Mouse (Mus musculus) stomach, postnatal 0 days (tissue): ENCODE data around the gene Pfkfb4. TPM values are rescaled to one million over a fixed set of nuclear protein-coding genes. Genes with fewer than 3 reads are reported as not detected.

Experiments
- ATAC-seq: fragments of 200-750 bp; cut with Nextera tagmentation; 2 replicates; pipeline ENCODE4 v1.8.0; 2017; ENCODE audit not compliant: low FRiP score, low TSS enrichment
- DNase-seq: peaks from one replicate; pipeline ENCODE4 v3.0.0-alpha.2; 2016; ENCODE audit warnings: low spot score
- H3K27ac ChIP-seq: fragments of 300-500 bp; sonication (generic); replicated peaks from 2 replicates; pipeline ENCODE4 v1.5.1; 2014; ENCODE audit warnings: mild to moderate bottlenecking, control low read depth
- H3K27me3 ChIP-seq: fragments of 300-500 bp; sonication (generic); 2 replicates; pipeline ENCODE4 v1.6.1; 2014; ENCODE audit warnings: low read length; ENCODE audit not compliant: control insufficient read depth, insufficient read depth
- H3K36me3 ChIP-seq: fragments of 300-500 bp; sonication (generic); 2 replicates; pipeline ENCODE4 v1.6.1; 2014; ENCODE audit warnings: low read length, mixed read lengths; ENCODE audit not compliant: control insufficient read depth, insufficient read depth
- H3K4me1 ChIP-seq: fragments of 300-500 bp; sonication (generic); replicated peaks from 2 replicates; pipeline ENCODE4 v1.6.1; 2014; ENCODE audit warnings: antibody characterized with exemption; ENCODE audit not compliant: control insufficient read depth, insufficient read depth
- H3K4me2 ChIP-seq: fragments of 300-500 bp; sonication (generic); replicated peaks from 2 replicates; pipeline ENCODE4 v1.6.1; 2014; ENCODE audit warnings: low read depth, mild to moderate bottlenecking, control low read depth, moderate library complexity
- H3K4me3 ChIP-seq: fragments of 300-500 bp; sonication (generic); 2 replicates; pipeline ENCODE4 v1.5.1; 2014; ENCODE audit warnings: low read depth, low read length, control low read depth
- H3K9ac ChIP-seq: fragments of 300-500 bp; sonication (generic); 2 replicates; pipeline ENCODE4 v1.6.1; 2014; ENCODE audit warnings: mild to moderate bottlenecking, low read length, control low read depth, mixed read lengths
- H3K9me3 ChIP-seq: fragments of 300-500 bp; sonication (generic); 2 replicates; pipeline ENCODE4 v1.6.1; 2016; ENCODE audit warnings: low read length; ENCODE audit not compliant: control insufficient read depth
- CTCF ChIP-seq: IDR thresholded peaks from 2 replicates; pipeline ENCODE4 v1.5.1; 2016; ENCODE audit warnings: antibody characterized with exemption, low read depth, mild to moderate bottlenecking, moderate library complexity
- EP300 ChIP-seq: optimal IDR thresholded peaks from 2 replicates; pipeline ENCODE3; 2016; ENCODE audit warnings: antibody characterized with exemption
- WGBS: fragments of 180-500 bp; shearing (Covaris S2); extraction: QIAGEN DNeasy Blood & Tissue Kit; methylation state at CpG from one replicate; pipeline ENCODE4 v1.1.7; 2014; 5-methylcytosine and 5-hydroxymethylcytosine counted together
- polyA plus RNA-seq: library from polyadenylated mRNA; unstranded; fragments of >200 nt; fragmentation: Nextera tagmentation; extraction: Ambion mirVana; gene quantifications from 2 replicates; pipeline ENCODE4 v1.2.1, GENCODE M21; 2015

Gene Pfkfb4
- polyA plus RNA-seq, 1 experiment from 2014 or later = 10.3 TPM

DNA sequence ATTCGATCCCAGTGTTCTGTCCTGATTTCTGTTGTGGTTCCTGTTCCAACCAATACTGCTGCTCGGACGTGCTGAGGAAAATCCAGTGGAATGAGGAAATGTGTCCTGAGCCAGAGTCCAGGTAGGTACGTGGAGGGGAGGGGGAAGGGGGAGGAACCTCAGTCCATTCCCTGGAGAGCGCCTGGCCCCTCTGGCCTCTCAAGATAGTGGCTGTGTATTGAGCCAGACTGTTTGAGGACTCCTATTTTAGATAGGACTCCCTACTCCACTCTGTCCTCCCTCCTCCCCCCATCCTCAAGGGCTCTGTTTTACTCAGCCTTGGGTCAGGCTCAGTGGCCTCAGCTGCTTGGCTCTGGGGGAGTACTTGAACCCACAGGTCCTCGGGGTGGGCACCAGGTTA lies 49.3 kb downstream of the Pfkfb4 start:
- ATAC-seq (peak; percentile 86), DNase-seq (peak; percentile 85)
- TF ChIP-seq EP300 = no peak
- peak; percentile 4; the same call in 1 of the 2 replicates for TF ChIP-seq CTCF
- H3K4me3 ChIP-seq = no peak overlapping the region
- H3K27me3 ChIP-seq = no peaks in the 10 kb centered on the region
- 45% methylated on average over 6 of the region's 6 CpGs for WGBS
- H3K27ac ChIP-seq = peak overlapping the region; percentile 69
- H3K9me3 ChIP-seq = no peaks in the 10 kb centered on the region
- H3K9ac ChIP-seq = peak overlapping the region; percentile 31; the same call in 1 of the 2 replicates
- no peaks in the 10 kb centered on the region for H3K36me3 ChIP-seq
- H3K4me1 ChIP-seq = no peaks in the 10 kb centered on the region
- peak overlapping the region; percentile 73; the same call in 1 of the 2 replicates for H3K4me2 ChIP-seq

DNA sequence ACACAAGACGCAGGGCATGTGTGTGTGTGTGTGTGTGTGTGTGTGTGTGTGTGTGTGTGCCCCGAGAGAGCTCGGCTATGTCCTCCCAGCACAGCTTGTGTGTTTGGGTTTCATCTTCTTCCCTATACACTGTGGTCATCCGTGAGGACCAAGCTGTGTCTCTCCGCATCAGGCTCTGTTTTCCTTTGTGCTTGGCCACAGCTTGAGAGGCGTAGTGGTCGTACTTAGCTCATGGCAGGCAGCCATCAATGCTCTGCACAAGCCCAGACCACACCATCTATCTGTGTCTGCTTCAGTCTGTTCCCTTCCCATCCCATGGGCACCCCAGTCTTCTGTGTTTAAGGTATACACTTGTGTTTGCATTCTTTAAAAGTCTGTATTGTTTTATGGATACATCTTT lies 49.8 kb downstream of the Pfkfb4 start:
- no peaks in the 10 kb centered on the region for H3K36me3 ChIP-seq
- H3K27me3 ChIP-seq = no peaks in the 10 kb centered on the region
- H3K9ac ChIP-seq = peak overlapping the region; percentile 31; the same call in 1 of the 2 replicates
- peak overlapping the region; percentile 69; the same call in 1 of the 2 replicates for H3K27ac ChIP-seq
- no peak for ATAC-seq
- TF ChIP-seq CTCF = no peak
- no peak for TF ChIP-seq EP300
- DNase-seq = no peak
- H3K4me3 ChIP-seq = no peak overlapping the region
- no peaks in the 10 kb centered on the region for H3K9me3 ChIP-seq
- peak overlapping the region; percentile 73; the same call in 1 of the 2 replicates for H3K4me2 ChIP-seq
- 53% methylated on average over 7 of the region's 7 CpGs for WGBS
- no peaks in the 10 kb centered on the region for H3K4me1 ChIP-seq

DNA sequence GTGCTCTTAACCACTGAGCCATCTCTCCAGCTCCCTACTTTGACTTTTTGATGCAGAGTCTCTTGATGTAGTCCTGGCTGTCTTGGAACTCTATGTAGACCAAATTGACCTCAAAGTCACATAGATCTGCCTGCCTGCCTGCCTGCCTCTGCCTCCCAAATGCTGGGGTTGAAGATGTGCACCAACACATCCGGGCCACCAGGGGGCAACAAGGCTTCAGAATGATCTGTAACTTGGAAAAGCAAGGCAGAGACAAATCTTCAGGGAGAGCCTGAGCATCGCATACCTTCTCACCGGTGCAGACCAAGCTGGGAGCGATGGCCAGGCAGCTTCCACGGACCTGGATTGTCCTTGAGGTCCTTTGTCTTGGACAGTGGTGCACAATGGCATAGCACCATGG lies 54.7 kb downstream of the Pfkfb4 start:
- no peaks in the 10 kb centered on the region for H3K4me1 ChIP-seq
- no peak overlapping the region for H3K4me3 ChIP-seq
- no peak overlapping the region for H3K4me2 ChIP-seq
- TF ChIP-seq CTCF (peak; percentile 83), EP300 (no peak)
- no peak overlapping the region for H3K9ac ChIP-seq
- peak; percentile 38; the same call in 1 of the 2 replicates for ATAC-seq
- 41% methylated on average over 5 of the region's 5 CpGs for WGBS
- peak; percentile 66 for DNase-seq
- H3K27me3 ChIP-seq = no peaks in the 10 kb centered on the region
- peaks cover 4% of the 10 kb centered on the region; the same call in 1 of the 2 replicates for H3K36me3 ChIP-seq
- no peaks in the 10 kb centered on the region for H3K9me3 ChIP-seq
- no peak overlapping the region for H3K27ac ChIP-seq

DNA sequence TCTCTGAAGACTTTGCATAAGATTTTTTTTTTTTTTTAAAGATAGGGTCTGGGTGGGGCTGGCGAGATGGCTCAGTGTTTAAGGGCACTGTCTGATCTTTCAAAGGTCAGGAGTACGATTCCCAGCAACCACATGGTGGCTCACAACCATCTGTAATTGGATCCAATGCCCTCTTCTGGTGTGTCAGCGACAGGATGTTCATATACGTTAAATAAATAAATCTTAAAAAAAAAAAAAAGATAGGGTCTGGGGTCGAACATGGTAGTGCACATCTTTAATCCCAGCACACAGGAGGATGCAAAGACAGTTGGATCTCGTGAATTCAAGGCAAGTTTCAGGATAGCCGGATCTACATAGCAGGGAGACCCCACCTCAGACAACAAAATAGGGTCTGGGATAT lies 57.7 kb downstream of the Pfkfb4 start:
- Histone ChIP-seq H3K9me3 (no peaks in the 10 kb centered on the region), H3K4me1 (no peaks in the 10 kb centered on the region), H3K27ac (no peak overlapping the region), H3K4me3 (no peak overlapping the region), H3K9ac (no peak overlapping the region), H3K4me2 (no peak overlapping the region), H3K36me3 (peaks cover 4% of the 10 kb centered on the region; the same call in 1 of the 2 replicates), H3K27me3 (no peaks in the 10 kb centered on the region)
- no peak for ATAC-seq
- no peak for DNase-seq
- WGBS = 74% methylated on average over 7 of the region's 7 CpGs
- no peak for TF ChIP-seq CTCF
- TF ChIP-seq EP300 = no peak

DNA sequence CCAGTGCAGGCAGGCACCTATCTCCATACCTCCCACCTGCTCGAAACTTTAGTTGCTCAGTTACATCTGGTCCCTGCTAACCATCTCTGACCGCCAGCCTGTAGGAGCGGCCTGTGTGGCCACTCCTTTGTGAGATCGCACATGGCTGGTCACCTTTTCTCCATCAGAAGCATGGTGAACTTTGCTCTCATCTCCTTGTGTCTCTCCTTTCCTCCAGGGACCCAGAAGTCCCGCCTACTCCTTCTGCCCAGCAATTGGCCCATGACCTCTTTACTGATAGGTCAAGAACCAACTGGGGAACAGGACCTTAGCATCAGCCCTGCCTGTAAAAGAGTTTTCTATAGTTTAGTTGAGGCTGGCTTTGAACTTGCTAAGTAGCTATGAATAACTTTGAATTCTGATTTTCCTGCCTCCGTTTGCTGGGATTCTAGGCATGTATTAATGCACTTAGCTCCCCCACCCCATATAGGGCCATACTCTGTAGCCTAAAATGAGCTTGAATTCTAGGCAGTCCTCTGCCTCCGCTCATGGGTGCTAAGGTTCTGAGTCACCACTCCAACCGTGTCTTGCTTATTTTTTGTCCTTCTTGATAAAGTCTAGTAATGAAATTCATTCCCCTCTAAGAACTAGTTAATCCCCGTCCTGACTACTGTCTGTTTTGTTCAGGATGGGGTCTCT lies 58.6 kb downstream of the Pfkfb4 start:
- no peak overlapping the region for H3K27ac ChIP-seq
- no peak overlapping the region for H3K9ac ChIP-seq
- ATAC-seq = no peak
- TF ChIP-seq CTCF (no peak), EP300 (no peak)
- H3K4me3 ChIP-seq = no peak overlapping the region
- H3K4me1 ChIP-seq = 0 out of 2 replicates have a peak, but pooled peaks cover 2% of the 10 kb centered on the region
- no peaks in the 10 kb centered on the region for H3K9me3 ChIP-seq
- H3K36me3 ChIP-seq = peaks cover 4% of the 10 kb centered on the region; the same call in 1 of the 2 replicates
- no peak for DNase-seq
- no peaks in the 10 kb centered on the region for H3K27me3 ChIP-seq
- no peak overlapping the region for H3K4me2 ChIP-seq
- 84% methylated on average over 9 of the region's 9 CpGs for WGBS

DNA sequence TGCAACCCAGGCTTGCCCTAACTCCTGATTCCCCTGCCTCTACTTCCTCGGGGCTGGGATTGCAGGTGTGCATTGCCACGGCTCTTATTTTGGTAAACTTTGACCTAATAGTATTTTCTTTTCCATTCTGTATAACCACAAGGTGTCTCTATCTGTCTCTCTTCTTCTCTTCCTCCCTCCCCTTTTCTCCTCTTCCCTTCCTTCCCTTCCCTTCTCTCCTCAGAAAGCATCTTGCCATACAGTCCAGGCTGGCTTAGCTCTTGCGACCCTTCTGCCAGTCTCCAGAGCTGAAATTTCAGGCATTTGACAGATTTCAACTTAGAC lies 59.1 kb downstream of the Pfkfb4 start:
- no peak for ATAC-seq
- 69% methylated on average over 3 of the region's 3 CpGs for WGBS
- no peak overlapping the region for H3K4me2 ChIP-seq
- H3K36me3 ChIP-seq = peaks cover 4% of the 10 kb centered on the region; the same call in 1 of the 2 replicates
- H3K27me3 ChIP-seq = no peaks in the 10 kb centered on the region
- no peak overlapping the region for H3K27ac ChIP-seq
- DNase-seq = no peak
- TF ChIP-seq CTCF = no peak
- no peak for TF ChIP-seq EP300
- no peaks in the 10 kb centered on the region for H3K9me3 ChIP-seq
- no peak overlapping the region for H3K4me3 ChIP-seq
- no peak overlapping the region for H3K9ac ChIP-seq
- H3K4me1 ChIP-seq = 0 out of 2 replicates have a peak, but pooled peaks cover 2% of the 10 kb centered on the region
